Mouse (Mus musculus) CH12.LX (cell line): Measurements from ENCODE around the gene Dusp13. TPM values are rescaled to one million over a fixed set of nuclear protein-coding genes. Genes with fewer than 3 reads are reported as not detected.

Source experiments
- DNase-seq: peaks from one replicate; pipeline ENCODE4 v3.0.0-alpha.2; 2013; ENCODE audit errors: extremely low read depth
- H3K27ac ChIP-seq: 2 replicates; pipeline ENCODE4 v1.5.1; 2012; ENCODE audit warnings: low read depth, mild to moderate bottlenecking, control low read depth, moderate library complexity; ENCODE audit not compliant: insufficient read depth
- H3K27me3 ChIP-seq: replicated peaks from 2 replicates; pipeline ENCODE3; 2012; ENCODE audit warnings: inconsistent platforms
- H3K36me3 ChIP-seq, 2 experiments: replicated peaks in 1 of 2; 2 replicates each; pipeline versions ENCODE3 to v1.6.1; 2012; ENCODE audit warnings: inconsistent platforms in 1 of 2, low read length in 1 of 2, mild to moderate bottlenecking in 1 of 2, mixed read lengths in 1 of 2, moderate library complexity in 1 of 2; ENCODE audit not compliant: control insufficient read depth in 1 of 2, insufficient read depth in 1 of 2
- H3K4me1 ChIP-seq, 2 experiments: 2 replicates each; pipeline ENCODE4 v1.6.1; 2012; ENCODE audit warnings: inconsistent platforms in 1 of 2, moderate library complexity in 1 of 2; ENCODE audit not compliant: insufficient read depth in 2 of 2, control insufficient read depth in 1 of 2
- H3K4me2 ChIP-seq: 2 replicates; pipeline ENCODE4 v1.6.1; 2012; ENCODE audit warnings: low read depth, mild to moderate bottlenecking, control low read depth; ENCODE audit not compliant: poor library complexity, insufficient read depth, severe bottlenecking
- H3K4me3 ChIP-seq, 3 experiments: fragments of 150-350 bp in 1 of 3; sonication (generic) in 1 of 3; replicated peaks in 1 of 3; 2 replicates each; pipeline versions ENCODE3 to v1.5.1; 2011 to 2012; ENCODE audit warnings: low read depth in 2 of 3, low read length in 2 of 3, mild to moderate bottlenecking in 2 of 3, moderate library complexity in 2 of 3, control low read depth in 1 of 3, improper control_type of control experiment in 1 of 3, inconsistent platforms in 1 of 3, mixed read lengths in 1 of 3; ENCODE audit not compliant: poor library complexity in 1 of 3
- H3K79me2 ChIP-seq: replicated peaks from 2 replicates; pipeline ENCODE4 v1.6.1; 2012; ENCODE audit warnings: mild to moderate bottlenecking, moderate library complexity; ENCODE audit not compliant: control insufficient read depth, poor library complexity, insufficient read depth, severe bottlenecking; ENCODE audit errors: extremely low read depth
- H3K9ac ChIP-seq: 2 replicates; pipeline ENCODE4 v1.6.1; 2012; ENCODE audit warnings: low read depth, mild to moderate bottlenecking, control low read depth, moderate library complexity; ENCODE audit not compliant: insufficient read depth
- H3K9me3 ChIP-seq: replicated peaks from 2 replicates; pipeline ENCODE3; 2012; ENCODE audit warnings: low read length, inconsistent platforms, mixed read lengths
- BHLHE40 ChIP-seq: IDR thresholded peaks from 2 replicates; pipeline ENCODE4 v1.6.1; 2011; ENCODE audit warnings: mild to moderate bottlenecking, low read depth, low read length, improper control_type of control experiment
- CHD1 ChIP-seq: IDR thresholded peaks from 2 replicates; pipeline ENCODE4 v1.6.1; 2012; ENCODE audit warnings: low read depth, low read length, improper control_type of control experiment, inconsistent platforms
- CTCF ChIP-seq, 2 experiments: IDR thresholded peaks in 1 of 2; conservative IDR thresholded peaks in 1 of 2; 2 replicates each; pipeline ENCODE4 v1.5.1; 2011 to 2012; ENCODE audit warnings: low read depth in 2 of 2, low read length in 2 of 2, improper control_type of control experiment in 1 of 2, inconsistent platforms in 1 of 2, mild to moderate bottlenecking in 1 of 2, moderate library complexity in 1 of 2
- EP300 ChIP-seq: IDR thresholded peaks from 2 replicates; pipeline ENCODE4 v1.6.1; 2011; ENCODE audit warnings: low read length, improper control_type of control experiment
- HCFC1 ChIP-seq: IDR thresholded peaks from 2 replicates; pipeline ENCODE4 v1.6.1; 2012; ENCODE audit warnings: low read depth, mild to moderate bottlenecking, inconsistent platforms, low read length, improper control_type of control experiment
- JUN ChIP-seq: IDR thresholded peaks from 2 replicates; pipeline ENCODE4 v1.6.1; 2011; ENCODE audit warnings: low read depth, mild to moderate bottlenecking, low read length, improper control_type of control experiment, moderate library complexity; ENCODE audit not compliant: insufficient read depth
- JUND ChIP-seq: conservative IDR thresholded peaks from 2 replicates; pipeline ENCODE4 v1.6.1; 2011; ENCODE audit warnings: low read depth, low read length, improper control_type of control experiment
- KAT2A ChIP-seq: IDR thresholded peaks from 2 replicates; pipeline ENCODE4 v1.6.1; 2012; ENCODE audit warnings: low read length, improper control_type of control experiment, inconsistent platforms; ENCODE audit not compliant: insufficient replicate concordance
- MAX ChIP-seq: IDR thresholded peaks from 2 replicates; pipeline ENCODE4 v1.6.1; 2011; ENCODE audit warnings: low read length, improper control_type of control experiment
- MAZ ChIP-seq: IDR thresholded peaks from 2 replicates; pipeline ENCODE4 v1.6.1; 2012; ENCODE audit warnings: low read depth, mild to moderate bottlenecking, inconsistent platforms, low read length, improper control_type of control experiment, moderate library complexity
- MEF2A ChIP-seq: IDR thresholded peaks from 2 replicates; pipeline ENCODE4 v1.6.1; 2014; ENCODE audit warnings: low read depth, mild to moderate bottlenecking, inconsistent platforms, low read length, improper control_type of control experiment, borderline replicate concordance
- MXI1 ChIP-seq: IDR thresholded peaks from 2 replicates; pipeline ENCODE4 v1.6.1; 2011; ENCODE audit warnings: mild to moderate bottlenecking, low read depth, low read length, improper control_type of control experiment
- MYC ChIP-seq: IDR thresholded peaks from 2 replicates; pipeline ENCODE4 v1.6.1; 2011; ENCODE audit warnings: low read depth, mild to moderate bottlenecking, improper control_type of control experiment, low read length
- NRF1 ChIP-seq: IDR thresholded peaks from 2 replicates; pipeline ENCODE4 v1.6.1; 2014; ENCODE audit warnings: low read depth, mild to moderate bottlenecking, inconsistent platforms, low read length, improper control_type of control experiment, moderate library complexity
- RAD21 ChIP-seq: IDR thresholded peaks from 2 replicates; pipeline ENCODE4 v1.6.1; 2011; ENCODE audit warnings: low read depth, mild to moderate bottlenecking, low read length, improper control_type of control experiment, moderate library complexity
- RCOR1 ChIP-seq: conservative IDR thresholded peaks from 2 replicates; pipeline ENCODE4 v1.6.1; 2012; ENCODE audit warnings: low read depth, mild to moderate bottlenecking, inconsistent platforms, low read length, improper control_type of control experiment
- SMC3 ChIP-seq: IDR thresholded peaks from 2 replicates; pipeline ENCODE4 v1.6.1; 2011; ENCODE audit warnings: low read depth, low read length, improper control_type of control experiment
- USF1 ChIP-seq: IDR thresholded peaks from 2 replicates; pipeline ENCODE4 v1.6.1; 2014; ENCODE audit warnings: low read depth, mild to moderate bottlenecking, inconsistent platforms, low read length, improper control_type of control experiment
- ZKSCAN1 ChIP-seq: IDR thresholded peaks from 2 replicates; pipeline ENCODE4 v1.6.1; 2012; ENCODE audit warnings: low read depth, inconsistent platforms, low read length, improper control_type of control experiment, borderline replicate concordance
- ZMIZ1 ChIP-seq: IDR thresholded peaks from 2 replicates; pipeline ENCODE4 v1.6.1; 2012; ENCODE audit warnings: low read depth, mild to moderate bottlenecking, inconsistent platforms, low read length, improper control_type of control experiment
- ZNF384 ChIP-seq: IDR thresholded peaks from 2 replicates; pipeline ENCODE4 v1.6.1; 2012; ENCODE audit warnings: low read depth, low read length, improper control_type of control experiment, inconsistent platforms
- dilution Hi-C: fragments of 300-500 bp; cut with MboI; formaldehyde crosslinking; loops from 2 replicates; pipeline ENCODE4 v1.14.3; 2020; ENCODE audit warnings: low sequenced_read_pairs; ENCODE audit not compliant: extremely low pct_unique_long_range_greater_than_20kb, extremely low pct_ligation_motif_present
- in situ Hi-C: fragments of 300-500 bp; cut with MboI; formaldehyde crosslinking; loops from 3 replicates; pipeline ENCODE4 v1.14.3; 2019; ENCODE audit warnings: low sequenced_read_pairs, low pct_ligation_motif_present, low pct_unique_long_range_greater_than_20kb, mixed read lengths
- polyA plus RNA-seq: library from polyadenylated mRNA; unstranded; fragments of >175 nt; gene quantifications from 2 replicates; pipeline ENCODE4 v1.2.1, GENCODE M21; 2012; ENCODE audit warnings: low read depth; ENCODE audit not compliant: insufficient read length
- total RNA-seq, 2 experiments: library from RNA; depleted of rRNA; stranded (reverse); fragments of 300-350 nt in 1 of 2; fragments of >200 nt in 1 of 2; gene quantifications; 2 replicates each; pipeline ENCODE4 v1.2.3; 2012 to 2014

Gene Dusp13
- total and polyA plus RNA-seq, 3 experiments, result 0.34 TPM; not detected in 2

DNA sequence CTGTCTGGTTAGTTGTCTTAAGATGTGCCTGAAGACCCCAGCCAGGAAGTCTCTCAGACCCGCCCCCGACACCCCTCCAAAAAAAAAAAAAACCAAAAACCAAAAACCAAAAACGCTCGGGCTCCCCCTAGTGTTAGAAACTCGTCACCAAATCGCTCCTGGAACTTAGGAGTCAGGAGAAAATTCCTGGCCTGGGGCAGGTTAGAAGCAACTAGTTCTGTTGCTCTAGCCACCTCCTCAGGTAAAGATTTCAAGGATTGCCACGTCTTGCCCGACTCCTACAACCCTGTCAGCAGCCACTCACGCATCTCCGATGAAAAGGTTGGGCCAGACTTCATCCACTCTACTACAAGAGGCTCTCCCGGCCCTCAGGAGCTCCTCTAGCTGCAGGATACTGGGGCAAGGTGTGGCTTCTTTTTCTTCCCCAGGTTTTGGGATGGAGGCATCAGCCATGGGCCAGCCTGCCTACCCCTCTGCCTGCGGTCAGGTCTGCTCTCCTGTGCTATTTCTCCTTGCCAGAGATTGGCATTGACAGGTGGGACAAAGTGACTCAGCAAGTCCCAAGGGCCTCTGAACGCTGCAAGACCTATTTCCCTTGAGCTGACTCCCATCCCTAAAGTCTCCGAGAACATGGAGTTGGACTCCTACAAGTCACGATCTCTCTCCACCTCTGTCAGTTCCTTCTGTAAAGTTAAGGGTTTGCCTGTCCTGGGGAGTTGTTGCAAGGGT, 2.7 kb downstream of the Dusp13 start:
- Histone ChIP-seq H3K4me1 (peaks cover 3 to 33% of the 10 kb centered on the region in 2 experiments; a peak in 3 of 4 replicates), H3K79me2 (peaks cover 7% of the 10 kb centered on the region)

DNA sequence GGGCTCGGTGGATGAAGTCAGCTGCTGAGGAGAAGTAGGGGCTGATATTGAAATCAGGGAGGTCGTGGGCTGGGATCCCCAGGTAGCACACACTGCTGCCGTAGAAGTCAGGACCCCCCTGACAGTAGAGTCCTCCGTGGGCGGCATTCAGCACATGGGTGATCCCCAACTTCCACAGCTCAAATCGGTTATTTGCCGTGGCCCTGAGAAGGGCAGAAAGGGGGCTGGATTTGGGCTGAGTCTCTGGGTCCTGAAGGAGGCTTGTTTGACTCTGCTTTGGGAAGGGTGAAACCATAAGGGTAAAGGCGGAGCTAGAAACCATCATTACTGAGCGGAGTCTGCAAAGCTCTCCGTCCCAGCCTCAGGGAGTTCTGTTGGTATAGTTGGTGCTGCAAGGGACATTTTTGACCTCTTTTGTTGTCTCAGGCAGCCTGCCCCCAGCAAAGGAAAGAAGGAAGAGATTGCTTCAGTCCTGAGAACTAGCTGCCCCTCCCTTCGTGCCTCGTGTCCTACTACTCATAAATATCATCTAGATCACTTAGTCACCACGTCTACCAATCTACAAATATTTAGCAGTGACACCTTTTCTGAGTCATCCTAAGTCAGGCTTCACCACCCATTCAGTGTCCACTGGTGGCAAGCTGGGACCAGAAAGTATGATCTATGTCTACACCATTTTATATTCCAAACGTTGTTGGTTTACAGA, 3.4 kb downstream of the Dusp13 start:
- H3K9ac ChIP-seq, result no peak overlapping the region
- H3K27me3 ChIP-seq, result no peaks in the 10 kb centered on the region
- dilution Hi-C loops (no loop called here), in situ Hi-C loops (loop anchor here (5.0 to 25.0 kb wide), 2 partner anchors 260 to 610 kb away; partner anchors contain the start of gene Kat6b)
- H3K4me3 ChIP-seq, result no peak overlapping the region
- peaks cover 6% of the 10 kb centered on the region for H3K79me2 ChIP-seq
- peaks cover 3 to 30% of the 10 kb centered on the region in 2 experiments; a peak in 3 of 4 replicates for H3K4me1 ChIP-seq
- H3K9me3 ChIP-seq, result no peaks in the 10 kb centered on the region
- no peak for TF ChIP-seq USF1
- TF ChIP-seq MXI1, result no peak
- TF ChIP-seq RCOR1, result no peak
- no peak for TF ChIP-seq JUND
- no peak for TF ChIP-seq KAT2A
- no peak for TF ChIP-seq ZKSCAN1
- no peak for TF ChIP-seq JUN
- no peak for TF ChIP-seq ZNF384
- TF ChIP-seq SMC3, result no peak
- no peak for TF ChIP-seq CHD1
- no peak for TF ChIP-seq MAZ
- no peak for TF ChIP-seq EP300
- no peak for TF ChIP-seq BHLHE40
- no peak for TF ChIP-seq ZMIZ1
- no peak for TF ChIP-seq NRF1
- TF ChIP-seq HCFC1, result no peak
- TF ChIP-seq CTCF (conservative IDR thresholded peaks at IDR 0.05 in 1 of 2, IDR thresholded peaks at IDR 0.05 in 1 of 2; ENCODE audit: low read depth in 2 of 2, low read length in 2 of 2), result no peak
- TF ChIP-seq MAX, result no peak
- no peak for TF ChIP-seq MYC
- TF ChIP-seq, all 38 proteins: peak for 0
- Histone ChIP-seq H3K36me3 (no peaks in the 10 kb centered on the region), H3K4me2 (no peak overlapping the region), H3K27ac (no peak overlapping the region)
- DNase-seq, result no peak

More for the DNA sequence above, 2.7 kb downstream of the Dusp13 start:
- Histone ChIP-seq H3K36me3 (no peaks in the 10 kb centered on the region), H3K9ac (no peak overlapping the region), H3K4me3 (no peak overlapping the region), H3K27me3 (no peaks in the 10 kb centered on the region), H3K9me3 (no peaks in the 10 kb centered on the region), H3K27ac (no peak overlapping the region), H3K4me2 (no peak overlapping the region)
- peak; percentile 34 for DNase-seq
- peak; percentile 97 for TF ChIP-seq ZNF384
- TF ChIP-seq MEF2A, result no peak
- TF ChIP-seq RAD21, result peak; percentile 29
- peak; percentile 40 to 68 for TF ChIP-seq CTCF (conservative IDR thresholded peaks at IDR 0.05 in 1 of 2, IDR thresholded peaks at IDR 0.05 in 1 of 2; ENCODE audit: low read depth in 2 of 2, low read length in 2 of 2)
- dilution Hi-C loops, result no loop called here
- in situ Hi-C loops, result loop anchor here (5.0 to 25.0 kb wide), 2 partner anchors 261 to 611 kb away; partner anchors contain the start of gene Kat6b
